Mouse (Mus musculus): ENCODE data around the gene Zfhx3.

Gene Zfhx3

GRCm38 (mm10) chr8:108718031-108718430 is 775.6 kb downstream of the Zfhx3 start:
- no peak for DNase-seq (ENCODE audit: low spot score)

- DNase-seq (ENCODE audit: low spot score), result no peak
These were observed 778.4 kb downstream of the Zfhx3 start for GRCm38 (mm10) chr8:108720840-108721239.

- no peak for DNase-seq (ENCODE audit: low spot score)
These were observed 780.4 kb downstream of the Zfhx3 start for GRCm38 (mm10) chr8:108722671-108723513.

GRCm38 (mm10) chr8:108723636-108724035 is 781.2 kb downstream of the Zfhx3 start:
- no peak for DNase-seq (ENCODE audit: low spot score)

- no peak for DNase-seq (ENCODE audit: low spot score)
These were observed 782.5 kb downstream of the Zfhx3 start for GRCm38 (mm10) chr8:108724818-108725506.

- DNase-seq (ENCODE audit: low spot score), result no peak
These were observed 783.2 kb downstream of the Zfhx3 start for GRCm38 (mm10) chr8:108725631-108726030.

- DNase-seq (ENCODE audit: low spot score), result no peak
These were observed 784.2 kb downstream of the Zfhx3 start for GRCm38 (mm10) chr8:108726541-108727241.

GRCm38 (mm10) chr8:108729169-108729568 is 786.7 kb downstream of the Zfhx3 start:
- no peak for DNase-seq (ENCODE audit: low spot score)

GRCm38 (mm10) chr8:108729667-108730329 is 787.4 kb downstream of the Zfhx3 start:
- no peak for DNase-seq (ENCODE audit: low spot score)

GRCm38 (mm10) chr8:108730907-108731440 is 788.5 kb downstream of the Zfhx3 start:
- no peak for DNase-seq (ENCODE audit: low spot score)

- no peak for DNase-seq (ENCODE audit: low spot score)
These were observed 790.1 kb downstream of the Zfhx3 start for GRCm38 (mm10) chr8:108732500-108732899.

GRCm38 (mm10) chr8:108733385-108733784 is 790.9 kb downstream of the Zfhx3 start:
- DNase-seq (ENCODE audit: low spot score), result no peak

GRCm38 (mm10) chr8:108736442-108736841 is 794.0 kb downstream of the Zfhx3 start:
- DNase-seq (ENCODE audit: low spot score), result no peak

GRCm38 (mm10) chr8:108738179-108738578 is 795.7 kb downstream of the Zfhx3 start:
- peak; percentile 29 for DNase-seq (ENCODE audit: low spot score)

- no peak for DNase-seq (ENCODE audit: low spot score)
These were observed 797.1 kb downstream of the Zfhx3 start for GRCm38 (mm10) chr8:108739517-108739916.

GRCm38 (mm10) chr8:108740443-108740842 is 798.0 kb downstream of the Zfhx3 start:
- DNase-seq (ENCODE audit: low spot score), result no peak

GRCm38 (mm10) chr8:108741651-108742050 is 799.2 kb downstream of the Zfhx3 start:
- no peak for DNase-seq (ENCODE audit: low spot score)

GRCm38 (mm10) chr8:108742465-108742864 is 800.0 kb downstream of the Zfhx3 start:
- no peak for DNase-seq (ENCODE audit: low spot score)

- no peak for DNase-seq (ENCODE audit: low spot score)
These were observed 800.8 kb downstream of the Zfhx3 start for GRCm38 (mm10) chr8:108743238-108743637.

GRCm38 (mm10) chr8:108745551-108745950 is 803.1 kb downstream of the Zfhx3 start:
- no peak for DNase-seq (ENCODE audit: low spot score)

- no peak for DNase-seq (ENCODE audit: low spot score)
These were observed 805.7 kb downstream of the Zfhx3 start for GRCm38 (mm10) chr8:108748095-108748494.

- DNase-seq (ENCODE audit: low spot score), result no peak
These were observed 806.5 kb downstream of the Zfhx3 start for GRCm38 (mm10) chr8:108748851-108749376.

Data from T-cell, adult 2 months (primary cell).